Mouse (Mus musculus): ENCODE data around the gene Vgll2. TPM values are rescaled to one million over a fixed set of nuclear protein-coding genes. Genes with fewer than 3 reads are reported as not detected.

The Vgll2 gene
- polyA plus RNA-seq, 1 experiment from 2014 or later: 0.15 TPM

DNA sequence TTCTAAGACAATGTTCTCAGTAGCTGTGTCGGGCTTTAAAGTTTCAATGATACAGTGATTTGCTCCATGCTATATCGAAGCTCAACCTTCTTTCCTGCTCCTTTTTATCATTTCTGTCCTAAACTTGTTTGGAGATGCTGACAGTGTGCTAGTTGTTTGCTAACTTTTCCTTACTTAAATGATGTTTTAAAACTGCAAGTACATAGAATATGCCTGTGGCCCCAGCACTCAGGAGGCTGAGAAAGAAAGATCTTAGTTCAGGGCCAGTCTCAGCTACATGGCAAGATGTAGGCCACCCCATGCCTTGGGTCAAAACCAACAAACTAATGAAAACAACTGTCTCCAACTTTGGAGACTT is 1.7 kb downstream of the Vgll2 start:
- Histone ChIP-seq H3K9ac (ENCODE audit: low read depth, low read length) (no peak overlapping the region), H3K27ac (ENCODE audit: low read depth, low read length) (no peak overlapping the region), H3K9me3 (ENCODE audit: control insufficient read depth, low read length) (no peaks in the 10 kb centered on the region), H3K27me3 (replicated peaks; ENCODE audit: control insufficient read depth, insufficient read depth, low read length) (peaks cover 63% of the 10 kb centered on the region), H3K36me3 (ENCODE audit: control insufficient read depth, insufficient read depth, low read length) (no peaks in the 10 kb centered on the region), H3K4me2 (ENCODE audit: low read length) (no peak overlapping the region), H3K4me3 (ENCODE audit: low read length) (no peak overlapping the region), H3K4me1 (ENCODE audit: control insufficient read depth, insufficient read depth, low read depth, low read length) (peaks cover 21% of the 10 kb centered on the region)
- WGBS: 12% methylated on average over 2 of the region's 2 CpGs
- no peak for ATAC-seq

DNA sequence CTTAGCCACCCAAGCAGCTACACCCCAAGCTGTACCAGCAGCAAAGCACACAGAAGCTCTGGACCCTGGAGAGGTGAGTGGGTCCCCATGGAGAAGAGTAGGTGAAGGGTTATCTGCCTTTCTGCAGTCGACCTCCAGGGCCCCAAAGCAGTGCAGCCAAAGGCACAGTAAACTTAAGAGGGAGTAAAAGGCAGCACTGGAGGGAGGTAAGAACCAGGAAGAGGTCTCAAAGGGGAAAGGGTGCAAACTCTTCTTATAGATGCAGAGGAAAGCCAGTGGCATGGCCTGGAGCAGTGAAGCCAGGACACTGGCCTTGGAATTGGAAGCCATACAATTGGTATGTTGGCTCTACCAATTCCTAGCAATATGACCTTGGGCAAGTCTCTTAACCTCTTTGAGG is 3.0 kb downstream of the Vgll2 start:
- no peak overlapping the region for H3K27ac ChIP-seq (ENCODE audit: low read depth, low read length)
- no peaks in the 10 kb centered on the region for H3K9me3 ChIP-seq (ENCODE audit: control insufficient read depth, low read length)
- ATAC-seq: no peak
- no peak overlapping the region for H3K9ac ChIP-seq (ENCODE audit: low read depth, low read length)
- H3K36me3 ChIP-seq (ENCODE audit: control insufficient read depth, insufficient read depth, low read length): no peaks in the 10 kb centered on the region
- peaks cover 63% of the 10 kb centered on the region for H3K27me3 ChIP-seq (replicated peaks; ENCODE audit: control insufficient read depth, insufficient read depth, low read length)
- peaks cover 21% of the 10 kb centered on the region for H3K4me1 ChIP-seq (ENCODE audit: control insufficient read depth, insufficient read depth, low read depth, low read length)
- no peak overlapping the region for H3K4me2 ChIP-seq (ENCODE audit: low read length)
- WGBS: 0% methylated on average over 1 of the region's 1 CpGs
- H3K4me3 ChIP-seq (ENCODE audit: low read length): no peak overlapping the region

- Histone ChIP-seq H3K4me2 (ENCODE audit: low read length) (no peak overlapping the region), H3K9ac (ENCODE audit: low read depth, low read length) (no peak overlapping the region), H3K27me3 (replicated peaks; ENCODE audit: control insufficient read depth, insufficient read depth, low read length) (peaks cover 61% of the 10 kb centered on the region), H3K4me3 (ENCODE audit: low read length) (no peak overlapping the region), H3K9me3 (ENCODE audit: control insufficient read depth, low read length) (no peaks in the 10 kb centered on the region), H3K27ac (ENCODE audit: low read depth, low read length) (no peak overlapping the region), H3K36me3 (ENCODE audit: control insufficient read depth, insufficient read depth, low read length) (no peaks in the 10 kb centered on the region), H3K4me1 (ENCODE audit: control insufficient read depth, insufficient read depth, low read depth, low read length) (peaks cover 21% of the 10 kb centered on the region)
- ATAC-seq: no peak
- 13% methylated on average over 7 of the region's 7 CpGs for WGBS
Measured at GRCm38 (mm10) chr10:52025821-52026220, 3.5 kb downstream of the Vgll2 start.

DNA sequence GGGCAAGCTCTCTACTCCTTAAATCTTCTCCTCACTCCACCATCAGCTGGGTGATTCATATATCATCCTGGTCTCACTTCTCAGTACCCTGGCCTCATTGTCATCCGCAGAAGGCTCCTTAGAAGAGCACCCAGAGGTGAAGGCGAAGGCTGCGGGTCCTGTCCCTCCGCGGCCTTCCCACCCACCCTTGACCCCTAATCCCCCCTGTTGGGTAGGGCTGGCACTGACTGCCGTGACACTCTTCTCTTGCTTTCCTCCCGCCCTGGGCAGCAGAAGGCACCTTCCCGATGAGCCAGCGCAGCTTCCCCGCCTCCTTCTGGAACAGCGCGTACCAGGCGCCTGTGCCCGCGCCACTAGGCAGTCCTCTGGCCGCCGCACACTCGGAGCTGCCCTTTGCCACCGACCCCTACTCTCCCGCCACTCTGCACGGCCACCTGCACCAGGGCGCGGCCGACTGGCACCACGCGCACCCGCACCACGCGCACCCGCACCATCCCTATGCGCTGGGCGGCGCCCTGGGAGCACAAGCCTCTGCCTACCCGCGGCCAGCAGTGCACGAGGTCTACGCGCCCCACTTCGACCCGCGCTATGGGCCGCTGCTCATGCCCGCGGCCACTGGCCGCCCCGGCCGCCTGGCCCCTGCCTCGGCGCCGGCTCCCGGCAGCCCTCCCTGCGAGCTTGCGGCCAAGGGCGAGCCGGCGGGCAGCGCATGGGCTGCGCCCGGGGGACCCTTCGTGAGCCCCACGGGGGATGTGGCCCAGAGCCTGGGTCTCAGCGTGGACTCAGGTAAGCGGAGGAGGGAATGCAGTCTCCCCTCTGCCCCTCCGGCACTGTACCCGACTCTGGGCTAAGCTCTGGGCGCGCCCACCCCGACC is 5.1 kb downstream of the Vgll2 start:
- ATAC-seq: peak; percentile 82
- H3K27ac ChIP-seq (ENCODE audit: low read depth, low read length): no peak overlapping the region
- WGBS: 1% methylated on average over 59 of the region's 68 CpGs
- no peaks in the 10 kb centered on the region for H3K36me3 ChIP-seq (ENCODE audit: control insufficient read depth, insufficient read depth, low read length)
- H3K9ac ChIP-seq (ENCODE audit: low read depth, low read length): peak overlapping the region; percentile 50
- peaks cover 64% of the 10 kb centered on the region for H3K27me3 ChIP-seq (replicated peaks; ENCODE audit: control insufficient read depth, insufficient read depth, low read length)
- peak overlapping the region; percentile 98 for H3K4me2 ChIP-seq (ENCODE audit: low read length)
- H3K4me1 ChIP-seq (ENCODE audit: control insufficient read depth, insufficient read depth, low read depth, low read length): peaks cover 17% of the 10 kb centered on the region
- H3K4me3 ChIP-seq (ENCODE audit: low read length): peak overlapping the region; percentile 49
- H3K9me3 ChIP-seq (ENCODE audit: control insufficient read depth, low read length): no peaks in the 10 kb centered on the region

DNA sequence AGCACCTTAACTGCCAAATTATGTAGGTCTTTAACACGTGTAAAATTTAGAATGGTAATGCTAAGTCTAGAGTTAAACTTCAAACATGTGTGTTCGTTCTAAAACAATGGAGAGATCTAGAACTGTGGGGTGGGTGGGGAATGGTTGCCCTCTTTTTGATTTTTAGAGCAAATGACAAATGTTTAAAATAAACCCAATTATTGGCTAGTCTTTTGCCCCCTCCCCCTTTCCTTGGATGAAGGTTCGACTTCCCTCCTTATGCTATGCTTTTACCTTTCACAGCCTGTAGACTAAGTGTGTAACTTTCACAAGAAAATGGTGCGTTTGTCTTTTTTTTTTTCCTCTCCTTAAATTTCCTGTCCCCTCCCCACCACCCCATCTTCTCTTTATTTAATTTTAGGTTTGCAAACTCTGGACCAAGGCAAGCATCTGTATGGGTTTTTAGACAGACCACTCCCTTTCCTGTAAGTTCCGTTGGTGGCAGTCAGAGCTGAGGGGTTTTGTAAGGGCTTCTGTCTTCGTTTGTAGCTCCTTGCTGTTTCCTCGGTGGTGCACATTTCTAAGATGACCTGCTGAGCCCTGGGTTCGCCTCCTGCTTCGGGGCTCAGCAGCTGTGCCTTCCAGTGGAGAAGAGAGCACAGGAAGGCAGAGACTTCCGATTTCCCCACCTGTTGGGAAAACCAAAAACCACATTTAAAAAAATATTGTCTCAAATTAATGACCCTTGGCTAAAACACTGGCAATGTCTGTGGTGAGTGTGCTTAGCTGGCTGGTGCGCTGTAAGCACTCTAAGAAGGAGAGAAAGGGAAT is 6.5 kb downstream of the Vgll2 start:
- Histone ChIP-seq H3K4me1 (ENCODE audit: control insufficient read depth, insufficient read depth, low read depth, low read length) (peaks cover 9% of the 10 kb centered on the region), H3K27ac (ENCODE audit: low read depth, low read length) (no peak overlapping the region), H3K9ac (ENCODE audit: low read depth, low read length) (no peak overlapping the region), H3K9me3 (ENCODE audit: control insufficient read depth, low read length) (no peaks in the 10 kb centered on the region), H3K4me2 (ENCODE audit: low read length) (no peak overlapping the region), H3K36me3 (ENCODE audit: control insufficient read depth, insufficient read depth, low read length) (no peaks in the 10 kb centered on the region), H3K27me3 (replicated peaks; ENCODE audit: control insufficient read depth, insufficient read depth, low read length) (peaks cover 58% of the 10 kb centered on the region), H3K4me3 (ENCODE audit: low read length) (no peak overlapping the region)
- ATAC-seq: no peak
- 2% methylated on average over 11 of the region's 11 CpGs for WGBS

- Histone ChIP-seq H3K27me3 (replicated peaks; ENCODE audit: control insufficient read depth, insufficient read depth, low read length) (peaks cover 50% of the 10 kb centered on the region), H3K27ac (ENCODE audit: low read depth, low read length) (no peak overlapping the region), H3K4me2 (ENCODE audit: low read length) (no peak overlapping the region), H3K9ac (ENCODE audit: low read depth, low read length) (no peak overlapping the region), H3K4me1 (ENCODE audit: control insufficient read depth, insufficient read depth, low read depth, low read length) (peaks cover 9% of the 10 kb centered on the region), H3K36me3 (ENCODE audit: control insufficient read depth, insufficient read depth, low read length) (no peaks in the 10 kb centered on the region), H3K4me3 (ENCODE audit: low read length) (no peak overlapping the region), H3K9me3 (ENCODE audit: control insufficient read depth, low read length) (no peaks in the 10 kb centered on the region)
- 2% methylated on average over 10 of the region's 10 CpGs for WGBS
- ATAC-seq: no peak
Measured at GRCm38 (mm10) chr10:52029421-52030080, 7.2 kb downstream of the Vgll2 start.

- H3K27ac ChIP-seq (ENCODE audit: low read depth, low read length): no peak overlapping the region
- no peaks in the 10 kb centered on the region for H3K4me1 ChIP-seq (ENCODE audit: control insufficient read depth, insufficient read depth, low read depth, low read length)
- H3K9ac ChIP-seq (ENCODE audit: low read depth, low read length): no peak overlapping the region
- no peaks in the 10 kb centered on the region for H3K9me3 ChIP-seq (ENCODE audit: control insufficient read depth, low read length)
- ATAC-seq: no peak
- no peak overlapping the region for H3K4me2 ChIP-seq (ENCODE audit: low read length)
- H3K4me3 ChIP-seq (ENCODE audit: low read length): no peak overlapping the region
- no peaks in the 10 kb centered on the region for H3K36me3 ChIP-seq (ENCODE audit: control insufficient read depth, insufficient read depth, low read length)
- H3K27me3 ChIP-seq (replicated peaks; ENCODE audit: control insufficient read depth, insufficient read depth, low read length): peaks cover 24% of the 10 kb centered on the region
Measured at GRCm38 (mm10) chr10:52033729-52034128, 11.4 kb downstream of the Vgll2 start.

DNA sequence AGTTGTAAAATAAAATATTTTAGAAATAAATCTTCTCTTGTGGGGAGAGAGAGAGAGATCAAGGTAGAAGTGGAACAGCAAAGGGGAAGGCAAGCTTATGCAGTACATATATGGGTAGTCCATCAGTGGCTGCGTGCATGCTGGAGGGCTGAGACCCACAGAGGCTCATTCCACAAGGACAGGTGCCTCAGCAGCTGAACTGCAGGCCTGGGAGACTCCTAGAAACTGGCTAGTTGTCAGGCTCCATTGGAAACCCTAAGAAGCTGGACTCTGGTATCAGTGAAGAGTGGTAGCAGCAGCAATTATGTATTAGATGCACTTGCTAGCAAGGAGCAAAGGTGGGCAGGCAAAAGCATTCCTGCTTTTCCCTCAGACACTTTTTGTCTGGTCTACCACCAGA is 17.1 kb downstream of the Vgll2 start:
- Histone ChIP-seq H3K4me1 (ENCODE audit: control insufficient read depth, insufficient read depth, low read depth, low read length) (no peaks in the 10 kb centered on the region), H3K9ac (ENCODE audit: low read depth, low read length) (no peak overlapping the region), H3K27me3 (replicated peaks; ENCODE audit: control insufficient read depth, insufficient read depth, low read length) (no peaks in the 10 kb centered on the region), H3K4me3 (ENCODE audit: low read length) (no peak overlapping the region), H3K27ac (ENCODE audit: low read depth, low read length) (no peak overlapping the region), H3K9me3 (ENCODE audit: control insufficient read depth, low read length) (no peaks in the 10 kb centered on the region), H3K4me2 (ENCODE audit: low read length) (no peak overlapping the region), H3K36me3 (ENCODE audit: control insufficient read depth, insufficient read depth, low read length) (no peaks in the 10 kb centered on the region)
- 100% methylated on average over 1 of the region's 1 CpGs for WGBS
- ATAC-seq: no peak

- no peaks in the 10 kb centered on the region for H3K9me3 ChIP-seq (ENCODE audit: control insufficient read depth, low read length)
- ATAC-seq: no peak
Measured at GRCm38 (mm10) chr10:52043086-52043485, 20.8 kb downstream of the Vgll2 start.

More at GRCm38 (mm10) chr10:52043086-52043485, 20.8 kb downstream of the Vgll2 start:
- no peaks in the 10 kb centered on the region for H3K36me3 ChIP-seq (ENCODE audit: control insufficient read depth, insufficient read depth, low read length)
- H3K27me3 ChIP-seq (replicated peaks; ENCODE audit: control insufficient read depth, insufficient read depth, low read length): no peaks in the 10 kb centered on the region
- no peak overlapping the region for H3K4me2 ChIP-seq (ENCODE audit: low read length)
- H3K4me1 ChIP-seq (ENCODE audit: control insufficient read depth, insufficient read depth, low read depth, low read length): no peaks in the 10 kb centered on the region
- 57% methylated on average over 5 of the region's 5 CpGs for WGBS
- no peak overlapping the region for H3K4me3 ChIP-seq (ENCODE audit: low read length)
- H3K9ac ChIP-seq (ENCODE audit: low read depth, low read length): no peak overlapping the region
- H3K27ac ChIP-seq (ENCODE audit: low read depth, low read length): no peak overlapping the region
